Mouse (Mus musculus): ENCODE measurements around the gene Cdipt. TPM values are rescaled to one million over a fixed set of nuclear protein-coding genes. Genes with fewer than 3 reads are reported as not detected.

Cdipt gene
- 127 and 143 TPM in 2 replicates for polyA plus RNA-seq (2012)

DNA sequence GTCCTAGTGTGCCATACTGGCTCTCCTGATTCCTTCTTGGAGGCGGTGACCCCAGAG, at the start of gene Cdipt:
Gene Cdipt (plus strand): TSS at position 22 of the 57 bp plus-strand sequence.

GRCm38 (mm10) chr7:126928384-126929037, 47.2 kb upstream of the Cdipt start, which contains the start of gene Kctd13:
Gene Kctd13 (plus strand): TSS chr7:126928879.

GRCm38 (mm10) chr7:126949403-126949792, 26.3 kb upstream of the Cdipt start, which contains the start of gene Asphd1:
Gene Asphd1 (minus strand): TSS chr7:126949582.

DNA sequence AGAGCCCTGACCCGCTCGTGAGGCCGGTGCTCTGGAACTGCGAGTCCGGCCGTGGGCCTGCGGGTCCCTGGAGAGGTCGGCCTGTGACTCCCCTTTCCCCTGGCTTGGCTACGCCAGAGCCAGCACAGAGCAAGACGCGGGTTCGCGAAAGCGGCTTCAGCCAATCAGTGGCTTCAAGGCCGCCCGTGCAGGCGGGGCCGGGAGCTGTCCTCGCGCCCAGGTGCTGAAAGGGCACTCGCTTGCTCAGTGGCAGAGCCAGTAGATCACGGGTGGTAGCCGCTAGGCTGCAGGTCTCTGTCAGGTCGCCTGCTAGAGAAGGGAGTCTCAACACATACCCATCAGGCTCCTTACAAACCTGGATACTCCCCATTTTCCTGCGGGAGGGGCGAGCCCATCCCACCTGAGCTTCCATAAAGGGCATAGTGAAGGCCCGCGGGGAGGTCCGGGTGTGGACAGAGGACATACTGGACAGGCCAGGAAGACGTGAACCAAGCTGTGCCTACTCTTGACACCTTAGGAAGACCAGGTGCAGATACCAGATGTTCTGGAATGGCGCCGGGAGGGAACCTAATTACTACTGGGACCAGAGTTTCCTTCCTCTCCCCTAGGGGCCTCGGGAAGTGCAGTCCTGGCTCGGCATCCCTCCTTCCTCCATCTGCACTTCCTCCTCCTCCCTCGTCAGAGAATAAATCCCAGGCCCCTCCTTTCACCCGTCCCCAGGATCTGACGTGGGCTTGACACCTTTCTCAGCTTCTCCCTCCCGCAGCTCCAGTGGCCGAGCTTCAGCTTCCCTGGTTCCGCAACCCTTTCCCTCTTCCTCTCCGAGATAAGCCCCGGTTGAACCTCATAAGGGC, 25.7 kb upstream of the Cdipt start, which contains the start of gene Sez6l2:
Gene Sez6l2 (plus strand): TSS at position 771 of the 854 bp plus-strand sequence.

GRCm38 (mm10) chr7:126975950-126976866, 494 bp downstream of the Cdipt start, which contains the start of gene Cdiptos:
Gene Cdiptos (minus strand): TSS chr7:126976098.

GRCm38 (mm10) chr7:127014320-127014719, 38.6 kb downstream of the Cdipt start, which contains the start of gene Mvp:
Gene Mvp (minus strand): TSS chr7:127014621.

DNA sequence TGATC, 40.6 kb downstream of the Cdipt start, which contains the start of gene Pagr1b:
Gene Pagr1b (minus strand): TSS at position 4 of the 5 bp plus-strand sequence.

DNA sequence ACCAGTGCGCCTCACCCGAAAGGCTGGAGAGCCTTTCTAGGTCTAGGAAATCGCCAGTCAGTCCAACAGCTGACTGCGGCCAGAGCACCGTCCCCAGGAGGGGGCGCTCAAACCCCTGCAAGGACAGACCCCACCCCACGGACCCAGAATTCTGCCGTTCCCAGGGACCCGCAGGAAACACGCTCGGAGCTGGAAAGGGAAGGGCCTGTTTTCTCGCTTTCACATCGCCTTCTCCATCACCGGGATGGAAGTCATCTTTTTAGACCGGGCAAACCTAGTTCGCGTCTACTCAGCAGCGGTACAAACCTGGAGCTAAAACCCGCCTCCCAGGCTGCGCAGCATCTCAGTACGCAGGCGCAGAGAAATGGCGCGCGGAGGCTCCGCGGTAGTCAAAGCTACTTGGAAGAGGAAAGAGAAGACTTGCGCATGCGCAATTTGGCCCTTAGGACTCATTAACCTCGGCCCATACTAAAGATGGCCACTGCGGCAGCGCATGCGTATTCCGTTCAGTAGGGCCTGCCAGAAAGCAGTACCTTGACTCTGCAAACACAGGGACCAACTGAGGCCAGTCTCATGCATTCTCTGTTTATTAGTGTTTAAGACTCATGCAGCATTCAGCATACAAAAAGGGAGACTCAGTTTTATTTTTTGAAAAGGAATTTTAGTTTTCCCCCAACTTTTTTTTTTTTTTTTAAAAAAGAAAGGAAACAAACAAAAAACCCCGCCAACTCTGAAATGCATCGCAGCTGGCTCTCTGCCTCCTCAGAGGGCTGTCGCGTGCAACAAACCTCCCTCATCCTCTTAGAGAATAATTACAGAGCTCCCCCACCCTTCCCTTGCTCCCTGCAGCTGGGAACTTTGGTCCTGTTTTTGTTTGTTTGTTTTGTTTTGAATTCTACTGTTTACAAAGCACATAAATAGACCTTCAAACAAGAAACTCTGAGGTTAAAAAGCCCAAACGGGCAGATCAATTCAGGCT, 41.5 kb downstream of the Cdipt start, which contains the start of gene Pagr1a:
Gene Pagr1a (minus strand): TSS at position 382 of the 979 bp plus-strand sequence.

GRCm38 (mm10) chr7:127020901-127021562, 45.3 kb downstream of the Cdipt start, which contains the start of the genes Gm42742 and Prrt2:
Gene Gm42742 (minus strand): TSS chr7:127021097.
Gene Prrt2 (minus strand): TSS chr7:127021211.

DNA sequence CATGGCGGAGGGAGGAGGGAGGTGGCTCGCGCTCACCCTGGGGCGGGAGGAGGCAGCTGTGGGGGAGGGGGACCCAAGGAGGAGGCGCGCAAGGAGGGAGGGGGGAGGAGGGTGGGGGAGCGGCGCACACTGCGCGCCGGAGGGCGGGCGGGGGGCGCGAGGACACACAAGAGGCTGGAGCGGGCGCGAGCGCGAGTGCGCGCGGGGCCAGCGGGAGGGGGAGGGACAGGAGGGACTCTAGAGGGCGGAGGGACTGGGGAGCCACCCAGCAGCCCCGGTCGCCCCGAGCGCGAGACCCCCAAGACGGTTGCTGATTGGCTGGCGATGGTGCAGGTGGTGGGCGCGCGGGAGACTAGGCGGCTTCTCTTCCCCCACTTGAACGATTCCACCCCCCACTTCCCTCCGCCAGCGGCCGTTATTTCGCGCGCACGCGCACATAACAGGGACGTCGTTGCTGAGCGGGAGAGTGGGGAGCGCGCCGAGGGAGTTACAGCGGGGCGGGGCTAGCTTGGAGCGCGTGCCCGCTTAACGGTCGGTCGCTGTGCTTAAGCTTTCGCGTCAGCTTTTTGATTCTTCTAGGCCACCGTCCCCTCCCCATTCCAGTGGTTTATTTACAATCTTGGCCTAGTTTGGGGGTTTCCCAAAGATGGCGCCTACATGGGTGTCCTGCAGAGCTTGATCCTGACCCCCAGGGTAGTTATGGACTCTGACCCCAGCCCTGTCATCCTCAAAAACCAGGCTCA, 51.4 kb downstream of the Cdipt start, which contains the start of gene Maz:
Gene Maz (minus strand): TSS at position 54 of the 743 bp plus-strand sequence.

Other genes starting within 250 kb of the Cdipt start
- gene Mapk3, start 216.3 kb upstream of the Cdipt start, polyA plus RNA-seq (2012) = 113 and 144 TPM in 2 replicates
- 5.5 and 8.6 TPM in 2 replicates for gene Gdpd3, start 209.6 kb upstream of the Cdipt start, polyA plus RNA-seq (2012)
- 159 and 169 TPM in 2 replicates for gene Ypel3, start 199.0 kb upstream of the Cdipt start, polyA plus RNA-seq (2012)
- 1.5 and 2.0 TPM in 2 replicates for gene Tbx6, start 194.4 kb upstream of the Cdipt start, polyA plus RNA-seq (2012)
- 163 and 164 TPM in 2 replicates for gene Ppp4c, start 183.4 kb upstream of the Cdipt start, polyA plus RNA-seq (2012)
- 0.24 and 0.80 TPM in 2 replicates for gene Fam57b, start 178.2 kb upstream of the Cdipt start, polyA plus RNA-seq (2012)
- not detected in 2 replicates for gene 4930451I11Rik, start 144.3 kb upstream of the Cdipt start, polyA plus RNA-seq (2012)
- gene Doc2a, start 128.5 kb upstream of the Cdipt start, polyA plus RNA-seq (2012) = 0.03 TPM in 1 of 2 replicates, not detected in the other
- gene Hirip3, start 113.9 kb upstream of the Cdipt start, polyA plus RNA-seq (2012) = 162 and 272 TPM in 2 replicates
- gene Ino80e, start 113.5 kb upstream of the Cdipt start, polyA plus RNA-seq (2012) = 655 and 810 TPM in 2 replicates
- gene Taok2, start 91.2 kb upstream of the Cdipt start, polyA plus RNA-seq (2012) = 176 and 182 TPM in 2 replicates
- 46.0 and 48.8 TPM in 2 replicates for gene Tmem219, start 53.0 kb upstream of the Cdipt start, polyA plus RNA-seq (2012)
- gene Kctd13, start 47.0 kb upstream of the Cdipt start, polyA plus RNA-seq (2012) = 24.7 and 27.7 TPM in 2 replicates
- 0.35 TPM in 1 of 2 replicates, not detected in the other for gene Asphd1, start 26.3 kb upstream of the Cdipt start, polyA plus RNA-seq (2012)
- 1.5 and 2.1 TPM in 2 replicates for gene Sez6l2, start 25.4 kb upstream of the Cdipt start, polyA plus RNA-seq (2012)
- 0.74 and 0.75 TPM in 2 replicates for gene Cdiptos, start 184 bp downstream of the Cdipt start, polyA plus RNA-seq (2012)
- gene Mvp, start 38.7 kb downstream of the Cdipt start, polyA plus RNA-seq (2012) = 25.1 and 28.0 TPM in 2 replicates
- gene Pagr1b, start 40.6 kb downstream of the Cdipt start, polyA plus RNA-seq (2012) = 9.4 TPM in 1 of 2 replicates, not detected in the other
- gene Pagr1a, start 41.4 kb downstream of the Cdipt start, polyA plus RNA-seq (2012) = 67.0 and 68.3 TPM in 2 replicates
- 146 and 149 TPM in 2 replicates for gene Gm42742, start 45.2 kb downstream of the Cdipt start, polyA plus RNA-seq (2012)
- gene Prrt2, start 45.3 kb downstream of the Cdipt start, polyA plus RNA-seq (2012) = 0.61 and 0.66 TPM in 2 replicates
- gene Maz, start 51.1 kb downstream of the Cdipt start, polyA plus RNA-seq (2012) = 845 and 941 TPM in 2 replicates
- gene Kif22, start 66.6 kb downstream of the Cdipt start, polyA plus RNA-seq (2012) = 29.9 and 30.8 TPM in 2 replicates
- 0.86 and 0.89 TPM in 2 replicates for gene Zg16, start 111.4 kb downstream of the Cdipt start, polyA plus RNA-seq (2012)
- 106 and 120 TPM in 2 replicates for gene AI467606, start 115.4 kb downstream of the Cdipt start, polyA plus RNA-seq (2012)
- 1.9 and 3.5 TPM in 2 replicates for gene Qprt, start 146.3 kb downstream of the Cdipt start, polyA plus RNA-seq (2012)
- 137 and 157 TPM in 2 replicates for gene Spn, start 161.9 kb downstream of the Cdipt start, polyA plus RNA-seq (2012)
- 56.3 and 72.8 TPM in 2 replicates for gene Cd2bp2, start 220.1 kb downstream of the Cdipt start, polyA plus RNA-seq (2012)
- 65.6 and 68.1 TPM in 2 replicates for gene Tbc1d10b, start 232.6 kb downstream of the Cdipt start, polyA plus RNA-seq (2012)
- 1.6 and 3.1 TPM in 2 replicates for gene Mylpf, start 233.0 kb downstream of the Cdipt start, polyA plus RNA-seq (2012)

Data from megakaryocyte-erythroid progenitor cell, adult 5 weeks (primary cell).